Mouse (Mus musculus) olfactory bulb, adult 2 months (tissue): ENCODE results near the gene Hgd.

Experiments
- CTCF ChIP-seq: fragments of 200-500 bp; IDR thresholded peaks from 2 replicates; pipeline ENCODE4 v1.5.1; 2012; ENCODE audit warnings: low read depth, mild to moderate bottlenecking, low read length, moderate library complexity; ENCODE audit not compliant: insufficient read depth
- POLR2A ChIP-seq: fragments of 200-500 bp; IDR thresholded peaks from 2 replicates; pipeline ENCODE4 v1.6.1; 2012; ENCODE audit warnings: mild to moderate bottlenecking, low read depth, low read length, moderate library complexity; ENCODE audit not compliant: insufficient read depth

DNA sequence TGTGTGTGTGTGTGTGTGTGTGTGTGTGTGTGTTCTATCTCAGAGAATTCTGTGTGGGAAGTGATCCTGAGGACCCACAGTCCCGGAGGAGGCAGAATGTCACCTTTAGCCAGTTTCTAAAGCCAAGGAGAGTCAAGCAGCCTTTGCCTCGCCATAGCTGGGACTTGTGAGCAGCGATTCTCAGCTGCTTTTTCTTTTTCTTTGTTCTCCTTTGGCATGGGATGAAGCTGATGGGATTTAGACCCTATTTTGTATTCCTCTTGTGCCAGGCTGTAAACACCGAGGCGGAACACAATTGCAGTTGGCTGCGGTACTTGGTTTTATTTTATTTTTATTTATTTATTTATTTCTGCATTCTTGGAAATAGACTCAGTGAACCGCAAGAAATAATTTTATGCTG is 49.1 kb downstream of the Hgd start:
- TF ChIP-seq CTCF (no peak), POLR2A (no peak)
